Mouse (Mus musculus) embryonic fibroblast, embryonic 13.5 days (primary cell): ENCODE data around the gene 3110009E18Rik.

Experiments used
- CTCF ChIP-seq: IDR thresholded peaks from 2 replicates; pipeline ENCODE4 v1.5.1; 2011; ENCODE audit warnings: mild to moderate bottlenecking, control low read depth, low read length, moderate library complexity, borderline replicate concordance; ENCODE audit not compliant: insufficient read depth
- POLR2A ChIP-seq: IDR thresholded peaks from 2 replicates; pipeline ENCODE4 v1.6.1; 2011; ENCODE audit warnings: low read depth, mild to moderate bottlenecking, control low read depth, low read length, moderate library complexity

DNA sequence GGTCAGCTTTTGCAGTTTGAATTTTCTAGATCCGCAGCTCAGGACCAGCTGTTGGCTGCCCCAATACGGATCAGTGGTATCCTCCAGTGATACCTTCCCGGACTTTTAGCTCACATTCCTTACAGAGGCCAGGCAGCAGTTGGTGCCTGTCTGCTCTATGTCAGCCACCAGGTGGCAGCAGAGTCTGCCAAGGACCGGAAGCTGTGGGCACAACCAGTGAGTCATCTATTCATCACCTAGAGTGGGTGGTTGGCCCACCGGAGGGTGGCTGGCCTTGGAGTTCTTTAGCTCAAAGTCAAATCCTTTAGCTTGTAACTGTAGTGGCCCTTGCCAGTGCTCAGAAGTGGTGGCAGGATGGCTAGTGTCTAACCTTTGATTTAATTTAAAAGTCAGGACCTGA, 76.2 kb downstream of the 3110009E18Rik start:
- TF ChIP-seq CTCF (peak; percentile 92), POLR2A (no peak)
